Mouse (Mus musculus): Measurements from ENCODE around the gene Dapp1. TPM values are rescaled to one million over a fixed set of nuclear protein-coding genes. Genes with fewer than 3 reads are reported as not detected.

Dapp1 gene
- polyA plus RNA-seq, 1 experiment from 2014 or later: 12.0 TPM

- H3K27me3 ChIP-seq (ENCODE audit: control insufficient read depth, insufficient read depth, low read length): no peaks in the 10 kb centered on the region
- H3K9ac ChIP-seq (replicated peaks; ENCODE audit: low read depth, low read length): no peak overlapping the region
- no peak overlapping the region for H3K27ac ChIP-seq (ENCODE audit: low read length)
- peaks cover 4% of the 10 kb centered on the region; the same call in 1 of the 2 replicates for H3K4me1 ChIP-seq (ENCODE audit: control insufficient read depth, insufficient read depth, low read length)
- H3K4me3 ChIP-seq (ENCODE audit: low read depth, low read length): no peak overlapping the region
- H3K4me2 ChIP-seq (replicated peaks; ENCODE audit: low read depth, low read length): no peak overlapping the region
- ATAC-seq (ENCODE audit: insufficient number of reproducible peaks, insufficient read depth, low FRiP score, low read depth): no peak
- H3K9me3 ChIP-seq (ENCODE audit: control insufficient read depth, low read depth, low read length): no peaks in the 10 kb centered on the region
- 52% methylated on average over 5 of the region's 5 CpGs for WGBS
- H3K36me3 ChIP-seq (ENCODE audit: control insufficient read depth, insufficient read depth, low read length): no peaks in the 10 kb centered on the region
Observed at GRCm38 (mm10) chr3:137935570-137936525, 45.5 kb downstream of the Dapp1 start.

GRCm38 (mm10) chr3:137933986-137934385 lies 47.4 kb downstream of the Dapp1 start:
- 36% methylated on average over 3 of the region's 3 CpGs for WGBS
- no peak overlapping the region for H3K4me3 ChIP-seq (ENCODE audit: low read depth, low read length)
- no peak for ATAC-seq (ENCODE audit: insufficient number of reproducible peaks, insufficient read depth, low FRiP score, low read depth)
- H3K9me3 ChIP-seq (ENCODE audit: control insufficient read depth, low read depth, low read length): no peaks in the 10 kb centered on the region
- H3K9ac ChIP-seq (replicated peaks; ENCODE audit: low read depth, low read length): no peak overlapping the region
- peaks cover 4% of the 10 kb centered on the region; the same call in 1 of the 2 replicates for H3K4me1 ChIP-seq (ENCODE audit: control insufficient read depth, insufficient read depth, low read length)
- no peak overlapping the region for H3K27ac ChIP-seq (ENCODE audit: low read length)
- no peak overlapping the region for H3K4me2 ChIP-seq (replicated peaks; ENCODE audit: low read depth, low read length)
- peaks cover 10% of the 10 kb centered on the region; the same call in 1 of the 2 replicates for H3K36me3 ChIP-seq (ENCODE audit: control insufficient read depth, insufficient read depth, low read length)
- H3K27me3 ChIP-seq (ENCODE audit: control insufficient read depth, insufficient read depth, low read length): no peaks in the 10 kb centered on the region

- Histone ChIP-seq H3K4me2 (replicated peaks; ENCODE audit: low read depth, low read length) (no peak overlapping the region), H3K4me3 (ENCODE audit: low read depth, low read length) (no peak overlapping the region), H3K9me3 (ENCODE audit: control insufficient read depth, low read depth, low read length) (no peaks in the 10 kb centered on the region), H3K36me3 (ENCODE audit: control insufficient read depth, insufficient read depth, low read length) (peaks cover 10% of the 10 kb centered on the region; the same call in 1 of the 2 replicates), H3K27ac (ENCODE audit: low read length) (no peak overlapping the region), H3K27me3 (ENCODE audit: control insufficient read depth, insufficient read depth, low read length) (no peaks in the 10 kb centered on the region), H3K4me1 (ENCODE audit: control insufficient read depth, insufficient read depth, low read length) (peaks cover 4% of the 10 kb centered on the region; the same call in 1 of the 2 replicates), H3K9ac (replicated peaks; ENCODE audit: low read depth, low read length) (no peak overlapping the region)
- ATAC-seq (ENCODE audit: insufficient number of reproducible peaks, insufficient read depth, low FRiP score, low read depth): no peak
- WGBS: 42% methylated on average over 7 of the region's 7 CpGs
Observed at GRCm38 (mm10) chr3:137932748-137933147, 48.6 kb downstream of the Dapp1 start.

- H3K27ac ChIP-seq (ENCODE audit: low read length): no peak overlapping the region
- H3K36me3 ChIP-seq (ENCODE audit: control insufficient read depth, insufficient read depth, low read length): peaks cover 30% of the 10 kb centered on the region
- H3K9ac ChIP-seq (replicated peaks; ENCODE audit: low read depth, low read length): no peak overlapping the region
- ATAC-seq (ENCODE audit: insufficient number of reproducible peaks, insufficient read depth, low FRiP score, low read depth): no peak
- H3K4me3 ChIP-seq (ENCODE audit: low read depth, low read length): no peak overlapping the region
- WGBS: 88% methylated on average over 3 of the region's 3 CpGs
- H3K4me2 ChIP-seq (replicated peaks; ENCODE audit: low read depth, low read length): no peak overlapping the region
- no peaks in the 10 kb centered on the region for H3K9me3 ChIP-seq (ENCODE audit: control insufficient read depth, low read depth, low read length)
- no peaks in the 10 kb centered on the region for H3K27me3 ChIP-seq (ENCODE audit: control insufficient read depth, insufficient read depth, low read length)
- no peaks in the 10 kb centered on the region; the same call in 1 of the 2 replicates for H3K4me1 ChIP-seq (ENCODE audit: control insufficient read depth, insufficient read depth, low read length)
Observed at GRCm38 (mm10) chr3:137929940-137930339, 51.4 kb downstream of the Dapp1 start.

GRCm38 (mm10) chr3:137927010-137927409 lies 54.3 kb downstream of the Dapp1 start:
- no peaks in the 10 kb centered on the region for H3K4me1 ChIP-seq (ENCODE audit: control insufficient read depth, insufficient read depth, low read length)
- no peak overlapping the region for H3K9ac ChIP-seq (replicated peaks; ENCODE audit: low read depth, low read length)
- H3K36me3 ChIP-seq (ENCODE audit: control insufficient read depth, insufficient read depth, low read length): peaks cover 36% of the 10 kb centered on the region
- H3K9me3 ChIP-seq (ENCODE audit: control insufficient read depth, low read depth, low read length): no peaks in the 10 kb centered on the region
- no peak overlapping the region for H3K4me2 ChIP-seq (replicated peaks; ENCODE audit: low read depth, low read length)
- ATAC-seq (ENCODE audit: insufficient number of reproducible peaks, insufficient read depth, low FRiP score, low read depth): no peak
- H3K27me3 ChIP-seq (ENCODE audit: control insufficient read depth, insufficient read depth, low read length): no peaks in the 10 kb centered on the region
- WGBS: 87% methylated on average over 4 of the region's 4 CpGs
- no peak overlapping the region for H3K4me3 ChIP-seq (ENCODE audit: low read depth, low read length)
- no peak overlapping the region for H3K27ac ChIP-seq (ENCODE audit: low read length)

GRCm38 (mm10) chr3:137920594-137920993 lies 60.8 kb downstream of the Dapp1 start:
- Histone ChIP-seq H3K4me1 (ENCODE audit: control insufficient read depth, insufficient read depth, low read length) (peaks cover 7% of the 10 kb centered on the region; the same call in 1 of the 2 replicates), H3K9ac (replicated peaks; ENCODE audit: low read depth, low read length) (no peak overlapping the region), H3K27me3 (ENCODE audit: control insufficient read depth, insufficient read depth, low read length) (no peaks in the 10 kb centered on the region), H3K9me3 (ENCODE audit: control insufficient read depth, low read depth, low read length) (no peaks in the 10 kb centered on the region), H3K36me3 (ENCODE audit: control insufficient read depth, insufficient read depth, low read length) (peaks cover 15% of the 10 kb centered on the region), H3K4me3 (ENCODE audit: low read depth, low read length) (no peak overlapping the region), H3K4me2 (replicated peaks; ENCODE audit: low read depth, low read length) (no peak overlapping the region), H3K27ac (ENCODE audit: low read length) (no peak overlapping the region)
- no peak for ATAC-seq (ENCODE audit: insufficient number of reproducible peaks, insufficient read depth, low FRiP score, low read depth)
- WGBS: 92% methylated on average over 4 of the region's 4 CpGs

- peak overlapping the region; percentile 69; the same call in 1 of the 2 replicates for H3K9ac ChIP-seq (replicated peaks; ENCODE audit: low read depth, low read length)
Observed at GRCm38 (mm10) chr3:137919398-137919797, 61.9 kb downstream of the Dapp1 start.

GRCm38 (mm10) chr3:137918932-137919311 lies 62.4 kb downstream of the Dapp1 start:
- no peaks in the 10 kb centered on the region for H3K27me3 ChIP-seq (ENCODE audit: control insufficient read depth, insufficient read depth, low read length)
- peaks cover 7% of the 10 kb centered on the region; the same call in 1 of the 2 replicates for H3K4me1 ChIP-seq (ENCODE audit: control insufficient read depth, insufficient read depth, low read length)
- no peak for ATAC-seq (ENCODE audit: insufficient number of reproducible peaks, insufficient read depth, low FRiP score, low read depth)
- peak overlapping the region; percentile 69; the same call in 1 of the 2 replicates for H3K27ac ChIP-seq (ENCODE audit: low read length)
- no peaks in the 10 kb centered on the region for H3K9me3 ChIP-seq (ENCODE audit: control insufficient read depth, low read depth, low read length)
- peak overlapping the region; percentile 69 for H3K9ac ChIP-seq (replicated peaks; ENCODE audit: low read depth, low read length)
- WGBS: 18% methylated on average over 6 of the region's 6 CpGs
- peak overlapping the region; percentile 59 for H3K4me2 ChIP-seq (replicated peaks; ENCODE audit: low read depth, low read length)
- peak overlapping the region; percentile 94 for H3K4me3 ChIP-seq (ENCODE audit: low read depth, low read length)
- H3K36me3 ChIP-seq (ENCODE audit: control insufficient read depth, insufficient read depth, low read length): peaks cover 9% of the 10 kb centered on the region

More at GRCm38 (mm10) chr3:137919398-137919797, 61.9 kb downstream of the Dapp1 start:
- H3K9me3 ChIP-seq (ENCODE audit: control insufficient read depth, low read depth, low read length): no peaks in the 10 kb centered on the region
- peak overlapping the region; percentile 59 for H3K4me2 ChIP-seq (replicated peaks; ENCODE audit: low read depth, low read length)
- peak overlapping the region; percentile 94 for H3K4me3 ChIP-seq (ENCODE audit: low read depth, low read length)
- no peak overlapping the region for H3K27ac ChIP-seq (ENCODE audit: low read length)
- WGBS: 89% methylated on average over 7 of the region's 7 CpGs
- H3K27me3 ChIP-seq (ENCODE audit: control insufficient read depth, insufficient read depth, low read length): no peaks in the 10 kb centered on the region
- no peak for ATAC-seq (ENCODE audit: insufficient number of reproducible peaks, insufficient read depth, low FRiP score, low read depth)
- peaks cover 7% of the 10 kb centered on the region; the same call in 1 of the 2 replicates for H3K4me1 ChIP-seq (ENCODE audit: control insufficient read depth, insufficient read depth, low read length)
- H3K36me3 ChIP-seq (ENCODE audit: control insufficient read depth, insufficient read depth, low read length): peaks cover 9% of the 10 kb centered on the region

Data from stomach, embryonic 14.5 days (tissue).